Mouse (Mus musculus) cerebellum, postnatal 25 days (tissue): ENCODE results near the gene Dhrs9.
"Not testable (repeated sequence)": the region's sequence is repeated elsewhere in the genome, so short reads cannot be mapped to it uniquely, and the experiment has no call there.

Experiments used
- DNase-seq, 2 experiments: peaks; one replicate each; pipeline ENCODE4 v3.0.0; 2021; ENCODE audit warnings: mixed read lengths in 2 of 2

Gene Dhrs9

DNA sequence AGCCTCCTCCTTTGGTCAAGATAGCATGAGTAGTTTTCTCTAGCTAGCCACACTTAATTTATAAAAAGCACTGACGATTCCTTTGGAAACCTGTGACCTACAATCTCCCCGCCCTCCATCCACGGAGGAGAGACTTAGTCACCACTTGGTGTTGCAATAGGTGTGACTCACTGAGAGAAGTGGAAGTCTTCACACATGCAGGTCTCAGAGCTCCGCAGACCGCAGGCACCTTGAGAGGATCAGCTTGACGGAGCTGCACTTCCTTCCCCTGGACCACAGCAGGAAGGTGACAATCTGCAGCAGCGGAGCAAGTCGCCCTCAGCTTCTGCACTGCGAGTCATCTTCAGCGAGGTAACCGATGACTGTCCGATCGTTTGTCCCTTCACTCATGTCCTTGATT, at the start of gene Dhrs9:
Gene Dhrs9, plus strand, starts transcription at position 165 of the 400 bp plus-strand sequence.
- no peak for DNase-seq

DNA sequence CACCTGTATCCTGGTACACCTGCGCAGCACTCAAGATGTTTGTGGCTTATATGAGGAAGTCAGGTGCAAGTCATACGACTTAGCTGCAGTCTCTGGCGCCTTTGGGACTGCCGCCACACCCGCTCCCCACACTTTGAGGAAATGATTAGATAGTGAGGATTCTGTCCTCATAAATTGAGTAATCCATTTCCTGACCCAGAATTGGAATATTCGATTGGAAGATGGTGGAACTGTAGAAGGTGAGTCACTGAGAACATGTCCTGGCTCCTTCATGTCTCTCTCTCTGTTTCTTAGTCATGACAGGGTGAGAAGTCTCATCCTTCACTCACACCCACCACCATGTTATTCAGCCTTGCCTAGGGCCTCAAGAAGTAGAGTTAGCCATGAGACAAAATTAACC, 48.7 kb upstream of the Dhrs9 start:
- not testable (repeated sequence) for DNase-seq

DNA sequence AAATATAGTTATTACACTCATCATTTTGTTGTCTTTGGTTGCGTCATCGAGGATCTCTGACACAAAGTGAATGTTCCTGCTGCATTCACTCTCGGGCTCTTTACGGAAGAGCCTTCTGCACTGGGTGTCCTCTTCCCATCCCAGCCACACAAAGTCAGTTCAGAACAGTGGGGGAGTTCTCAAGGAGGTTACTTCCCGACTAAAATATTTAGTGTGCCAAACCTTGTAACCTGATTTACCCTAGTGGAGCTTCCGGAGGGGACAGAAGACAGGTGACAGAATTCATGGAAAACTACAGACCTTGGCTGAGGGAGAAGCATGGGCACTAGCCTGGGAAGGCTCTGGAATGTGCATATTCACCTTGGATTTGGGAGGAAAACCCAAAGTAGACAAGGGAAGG, 38.7 kb upstream of the Dhrs9 start:
- DNase-seq, result no peak

- no peak for DNase-seq
Observed at GRCm38 (mm10) chr2:69342496-69343221, 37.6 kb upstream of the Dhrs9 start, which contains the start of gene Abcb11. TSS of gene Abcb11 (minus strand) at chr2:69342616.

GRCm38 (mm10) chr2:69355402-69355801, 24.8 kb upstream of the Dhrs9 start:
- not testable (repeated sequence) for DNase-seq

DNA sequence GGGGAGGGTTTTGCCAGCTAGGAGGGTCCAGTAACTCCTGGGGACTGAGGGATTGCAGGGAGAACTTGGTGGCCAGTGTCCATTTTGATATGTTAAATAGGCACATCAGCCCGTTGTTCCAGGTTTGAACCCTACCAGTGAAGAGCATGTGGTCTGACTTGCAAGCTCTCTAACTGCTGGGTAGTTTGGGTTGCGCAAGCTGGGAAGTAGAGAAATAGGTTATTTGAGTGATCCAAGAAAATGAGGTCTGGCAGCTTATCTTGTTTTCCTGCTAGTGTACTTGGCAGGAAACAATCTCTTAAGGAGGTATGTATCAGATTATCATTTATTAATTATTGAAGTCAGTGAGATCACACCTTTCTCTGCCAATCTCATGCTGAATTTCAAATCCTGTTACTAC, 15.4 kb upstream of the Dhrs9 start:
- DNase-seq, result no peak

GRCm38 (mm10) chr2:69365275-69365674, 15.0 kb upstream of the Dhrs9 start:
- DNase-seq, result no peak

DNA sequence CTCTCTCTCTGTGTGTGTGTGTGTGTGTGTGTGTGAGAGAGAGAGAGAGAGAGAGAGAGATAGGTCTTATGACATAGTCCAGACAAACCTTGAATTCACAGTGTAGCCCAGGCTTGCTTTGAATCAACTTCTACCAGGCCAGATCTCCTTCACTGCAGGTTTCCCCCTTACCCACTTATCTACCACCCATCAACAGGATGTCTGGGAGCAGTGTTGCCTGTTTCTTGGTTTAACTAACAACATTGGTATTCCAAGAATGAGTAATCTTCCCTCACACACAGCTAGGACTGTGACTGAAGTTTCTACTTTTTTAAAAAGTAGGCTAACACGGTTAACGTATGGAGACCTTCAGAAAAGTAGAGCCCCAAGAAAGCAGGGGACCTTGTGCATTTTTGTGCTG, 3.5 kb upstream of the Dhrs9 start:
- no peak for DNase-seq

- no peak for DNase-seq
Observed at GRCm38 (mm10) chr2:69379801-69380200, 444 bp upstream of the Dhrs9 start.

DNA sequence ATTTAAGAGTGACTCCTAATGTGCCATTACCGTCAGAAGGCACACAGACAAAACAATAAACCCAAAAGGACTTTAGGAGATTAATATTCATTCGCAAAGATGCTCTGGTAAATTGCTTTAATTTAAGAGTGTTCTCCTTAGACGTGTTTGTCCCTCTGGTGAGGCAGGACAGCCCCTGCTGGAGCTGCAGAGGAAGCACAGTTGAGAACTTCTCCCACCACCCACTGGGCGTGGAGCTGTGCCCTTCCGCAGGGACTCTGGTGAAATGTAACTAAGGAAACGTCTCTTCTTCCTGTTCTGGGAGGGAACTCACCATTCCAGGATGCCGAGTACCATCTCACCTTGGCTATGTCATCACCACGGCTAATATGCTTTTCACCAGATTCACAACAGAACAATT, 1.5 kb downstream of the Dhrs9 start:
- no peak for DNase-seq

DNA sequence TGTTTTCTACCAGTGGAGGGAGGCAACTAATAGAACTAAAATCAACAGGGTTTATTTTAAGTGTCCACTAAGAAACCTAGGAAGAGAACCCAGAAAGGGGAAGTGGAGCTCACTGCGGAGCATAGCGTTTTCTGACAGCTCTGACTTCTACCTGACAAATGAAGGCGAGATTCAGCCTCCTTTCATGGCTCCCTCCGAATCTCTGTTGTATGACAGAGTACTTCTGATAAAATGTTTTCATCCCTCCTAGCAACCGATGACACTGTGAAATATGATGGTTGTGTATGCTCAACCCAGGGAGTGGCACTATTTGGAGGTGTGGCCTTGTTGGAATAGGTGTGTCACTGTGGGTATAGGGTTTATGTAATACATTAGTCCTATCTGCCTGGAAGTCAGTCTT, 2.6 kb downstream of the Dhrs9 start:
- DNase-seq, result no peak

DNA sequence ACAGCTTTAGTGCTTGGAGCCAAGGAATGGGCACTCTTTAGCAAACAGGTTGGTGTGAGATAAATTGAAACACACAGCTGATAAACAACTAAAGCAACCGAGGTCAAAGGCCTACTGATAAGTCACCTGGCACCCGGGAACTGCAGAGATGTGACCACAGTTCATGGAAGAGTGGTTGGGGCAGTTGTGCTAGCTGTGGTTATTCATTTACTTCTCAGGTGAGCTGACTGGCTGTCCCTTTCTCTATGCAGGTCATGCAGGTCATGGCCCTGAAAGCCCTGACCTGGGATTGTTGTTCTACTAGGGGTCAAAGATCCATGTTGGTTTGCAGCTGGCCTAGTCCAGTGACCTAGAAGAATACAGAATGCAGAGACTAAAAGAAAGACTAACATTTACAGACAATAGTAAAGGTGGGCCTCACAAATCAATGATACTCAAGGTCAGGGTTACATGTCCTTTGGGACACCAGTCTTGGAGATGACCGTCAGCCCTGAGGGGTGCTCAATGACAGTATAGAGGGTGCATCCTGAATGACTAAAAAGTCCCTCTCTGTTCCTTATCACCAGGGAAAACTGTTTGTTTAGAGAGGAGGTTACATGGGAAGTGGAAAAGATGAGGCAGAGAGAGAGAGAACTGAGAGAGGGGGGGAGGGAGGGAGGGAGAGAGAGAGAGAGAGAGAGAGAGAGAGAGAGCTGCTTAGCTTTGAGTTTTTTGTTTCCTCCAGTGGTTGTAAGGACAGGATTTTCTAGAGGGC, 6.0 kb downstream of the Dhrs9 start:
- no peak for DNase-seq

DNA sequence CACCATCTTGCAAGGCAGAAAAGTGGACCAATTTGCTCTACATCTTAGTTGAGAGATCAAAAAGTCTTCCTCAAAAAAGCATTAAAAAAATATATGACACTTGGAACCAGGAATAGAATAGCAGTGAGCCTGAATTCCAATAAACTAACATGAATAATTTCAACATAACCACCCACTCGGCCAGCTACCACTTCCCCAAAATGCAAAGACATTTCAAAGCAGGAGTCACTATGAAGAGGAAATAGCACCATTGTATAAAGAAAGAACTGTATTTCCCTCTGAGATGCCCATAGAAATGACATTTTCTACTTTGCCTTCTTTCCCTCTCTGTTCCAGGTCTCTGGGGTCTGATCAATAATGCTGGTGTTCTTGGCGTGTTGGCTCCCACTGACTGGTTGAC, 13.7 kb downstream of the Dhrs9 start:
- no peak for DNase-seq

- DNase-seq, result no peak
Observed at GRCm38 (mm10) chr2:69395597-69396248, 15.5 kb downstream of the Dhrs9 start.

DNA sequence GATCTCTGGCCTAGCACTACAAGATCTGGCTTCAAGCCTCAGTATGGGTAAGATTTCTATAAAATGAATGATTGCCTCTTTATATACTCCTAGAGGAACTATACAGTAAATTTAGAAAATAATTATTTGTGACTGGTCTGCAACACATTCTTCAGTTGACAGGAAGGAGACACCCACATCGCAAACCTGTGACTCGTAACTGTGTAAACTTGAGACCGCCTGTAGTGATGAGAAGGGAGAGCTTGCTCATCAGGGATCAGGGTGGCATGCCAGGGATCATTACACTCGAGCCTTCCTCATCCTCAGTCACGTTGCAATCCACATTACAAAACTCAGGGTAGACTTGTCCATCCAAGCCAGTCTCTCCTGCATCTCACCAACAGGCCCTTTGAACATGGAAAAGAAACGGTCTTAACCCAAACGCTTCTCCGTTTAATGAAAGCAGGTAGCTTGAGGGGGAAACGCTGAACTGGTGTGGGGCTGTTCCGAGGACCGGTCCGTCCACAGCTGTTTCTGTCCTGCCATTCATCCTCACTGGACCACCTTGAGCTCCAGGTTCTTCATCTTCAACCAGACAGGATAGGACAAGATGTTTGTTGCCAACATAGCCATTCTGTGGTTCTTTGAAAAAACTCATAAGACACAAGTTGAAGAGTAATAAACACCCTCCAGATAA, 16.7 kb downstream of the Dhrs9 start:
- no peak for DNase-seq

DNA sequence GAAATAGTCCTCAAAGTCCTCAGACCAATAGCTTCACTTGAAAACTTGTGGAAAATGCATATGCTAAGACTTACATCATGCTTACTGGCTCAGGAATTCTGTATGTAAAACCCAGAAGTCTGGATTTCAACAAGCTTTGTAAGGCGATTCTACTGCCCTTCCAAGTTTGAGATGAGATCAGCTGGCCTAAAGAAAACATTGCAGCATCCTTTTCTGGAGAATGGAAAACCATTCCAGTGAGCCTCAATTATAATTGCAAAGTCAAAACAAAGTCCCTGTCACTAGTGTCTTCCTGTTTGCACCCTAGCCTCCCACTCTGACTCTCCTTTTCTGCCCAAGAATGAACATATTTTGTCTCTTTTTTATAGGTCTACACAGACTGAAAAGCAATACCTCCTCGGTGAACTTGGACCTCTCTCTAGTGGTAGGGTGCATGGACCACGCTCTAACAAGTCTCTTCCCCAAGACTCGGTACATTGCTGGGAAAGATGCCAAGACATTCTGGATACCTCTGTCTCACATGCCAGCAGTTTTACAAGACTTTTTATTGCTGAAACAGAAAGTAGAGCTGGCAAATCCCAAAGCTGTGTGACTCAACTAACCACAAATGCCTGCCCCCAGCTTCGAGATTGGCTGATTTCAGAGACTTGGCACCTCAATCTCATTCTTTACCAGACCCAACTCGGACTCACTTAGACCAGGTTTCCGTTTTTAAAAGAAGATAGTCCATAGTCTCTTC, 20.8 kb downstream of the Dhrs9 start:
- no peak for DNase-seq

DNA sequence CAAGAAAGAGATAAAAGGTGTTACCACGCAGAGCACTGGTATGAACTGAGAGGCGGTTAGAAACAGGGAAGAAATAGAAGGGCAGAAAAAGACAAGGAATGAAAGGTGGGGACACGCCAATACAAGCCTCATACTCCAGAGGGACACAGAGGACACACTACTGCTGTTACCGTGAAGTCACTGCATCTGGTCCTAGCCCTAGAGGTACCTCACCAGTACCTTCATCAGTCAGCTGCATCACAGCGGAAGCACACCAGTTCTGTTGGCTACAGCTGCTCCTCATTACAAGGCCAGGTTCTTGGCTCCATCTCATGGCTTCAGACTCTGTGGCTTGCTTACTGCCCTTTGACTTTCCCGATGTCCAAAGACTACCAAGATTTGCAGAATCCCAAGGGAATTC, 21.6 kb downstream of the Dhrs9 start:
- DNase-seq, result no peak

DNA sequence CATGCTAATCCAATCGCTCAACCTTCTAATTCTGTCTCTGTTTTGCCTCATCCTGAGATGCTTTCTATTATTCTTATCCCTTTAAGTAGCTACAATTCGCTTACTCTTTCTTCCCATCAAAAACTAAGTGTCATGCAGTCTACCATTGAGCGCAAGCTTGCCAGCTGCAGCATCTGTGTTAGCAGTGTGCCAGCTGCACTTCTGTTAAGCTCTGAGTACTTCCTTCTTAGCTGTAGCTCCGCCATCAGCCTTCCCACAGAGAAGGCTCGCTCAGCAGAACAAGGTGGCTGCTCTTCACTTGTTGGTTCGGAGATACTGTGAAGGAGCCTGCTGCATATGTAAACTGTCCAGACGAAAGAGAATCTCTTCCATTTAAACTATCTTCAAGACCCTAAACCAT, 22.1 kb downstream of the Dhrs9 start:
- DNase-seq, result no peak

- no peak for DNase-seq
Observed at GRCm38 (mm10) chr2:69405692-69406091, 25.4 kb downstream of the Dhrs9 start.

DNA sequence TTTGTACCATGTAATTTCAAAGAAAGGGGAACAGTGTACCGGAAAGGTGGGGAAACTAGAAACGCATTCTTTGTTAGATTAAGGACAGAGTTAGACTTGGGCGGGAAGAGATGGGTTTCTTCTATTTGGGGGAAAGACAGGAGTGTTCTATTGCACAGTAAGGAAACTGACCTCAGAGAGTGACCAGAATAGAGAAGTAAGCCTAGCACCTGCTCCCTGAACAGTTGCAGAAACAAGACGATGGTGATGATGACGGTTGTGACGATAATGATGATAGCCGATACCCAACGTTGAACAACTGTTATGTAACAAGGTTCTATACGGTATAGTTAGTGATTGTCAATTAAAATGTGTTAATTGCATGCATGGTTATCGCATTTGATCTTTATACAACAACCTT, 34.3 kb downstream of the Dhrs9 start:
- no peak for DNase-seq

DNA sequence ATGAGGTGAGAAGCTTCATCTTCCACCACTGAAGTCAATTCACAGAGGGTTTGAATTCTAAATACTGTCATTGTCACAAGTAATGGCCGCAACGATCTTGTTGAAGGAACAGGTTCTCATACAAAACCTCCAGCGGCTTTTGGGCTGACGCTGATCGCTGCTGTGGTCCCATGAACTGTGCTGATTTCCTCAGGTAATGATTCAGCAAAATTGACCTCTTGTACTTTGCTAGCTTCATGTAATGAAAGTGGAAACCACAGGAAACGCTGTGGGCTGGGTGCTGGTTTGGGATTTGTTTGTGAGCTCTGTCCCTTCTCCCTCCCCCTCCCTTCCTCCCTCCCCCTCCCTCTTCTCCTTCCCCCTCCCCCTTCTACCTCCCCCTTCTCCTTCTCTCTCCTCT, 34.8 kb downstream of the Dhrs9 start:
- DNase-seq, result no peak

GRCm38 (mm10) chr2:69418294-69418881, 38.1 kb downstream of the Dhrs9 start:
- no peak for DNase-seq
